Mouse (Mus musculus): ENCODE data around the gene Coro1b.

Gene Coro1b

DNA sequence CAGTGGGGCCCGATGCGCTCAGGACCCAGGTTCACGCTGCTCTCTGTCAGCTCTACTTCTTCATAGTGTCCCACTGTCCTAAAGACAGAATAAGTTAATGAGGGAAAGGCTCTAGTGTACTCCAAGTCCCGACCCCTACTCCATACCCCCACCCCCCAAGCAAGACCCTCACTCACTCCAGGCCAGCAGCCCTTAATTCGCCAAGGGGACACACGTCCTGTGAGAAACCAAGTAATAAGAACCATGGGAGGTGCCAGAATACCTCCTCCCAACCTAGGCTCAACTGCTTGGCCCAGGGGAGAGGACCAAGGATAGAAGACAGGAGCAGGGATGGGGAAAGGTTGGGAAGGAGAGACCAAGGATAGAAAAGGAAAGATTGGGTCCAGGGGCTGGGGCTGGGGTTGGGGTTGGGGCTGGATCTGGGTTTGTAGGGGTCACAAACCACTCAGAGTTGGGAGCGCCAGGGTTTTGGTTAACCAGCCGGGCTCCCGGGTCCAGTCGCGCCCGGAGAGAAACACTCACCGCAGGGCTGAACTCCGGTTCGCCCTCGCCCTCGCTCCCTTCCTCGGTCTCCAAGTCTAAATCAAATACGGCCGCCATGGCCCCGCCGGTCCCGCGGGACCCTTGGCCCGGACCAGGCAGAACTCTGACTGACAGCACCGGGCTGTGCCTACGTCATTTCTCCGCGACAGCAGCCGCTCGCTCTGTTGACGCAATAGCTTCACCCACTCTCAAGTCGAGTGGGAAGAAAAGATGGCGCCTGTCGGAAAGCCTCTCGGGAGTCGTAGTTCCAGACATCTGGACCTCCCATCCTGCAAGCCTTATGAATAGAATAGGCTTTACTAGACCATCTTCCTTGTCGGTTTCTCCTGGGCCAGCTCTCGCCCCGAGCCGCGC lies 14.5 kb downstream of the Coro1b start, which contains the start of gene Rps6kb2:
Rps6kb2 (minus strand) TSS at position 709 of the 897 bp plus-strand sequence.
- DNase-seq: peak; percentile 96

DNA sequence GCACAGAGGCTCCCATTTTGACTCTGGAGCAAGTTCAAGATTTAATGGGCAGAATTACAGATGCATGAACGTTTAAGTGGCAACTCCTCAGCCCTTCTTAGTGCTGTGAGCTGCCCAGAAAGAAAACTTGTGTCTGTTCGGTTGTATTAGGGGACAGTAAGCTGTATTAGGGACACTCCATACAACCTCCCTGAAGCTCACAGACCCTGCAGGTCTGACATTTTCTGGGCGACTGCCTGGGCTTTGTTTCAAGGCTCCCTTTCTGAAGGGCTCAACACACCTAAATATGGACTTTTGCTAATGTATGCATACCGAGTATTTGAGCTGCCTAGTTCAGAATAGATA lies 15.1 kb downstream of the Coro1b start:
- no peak for DNase-seq

DNA sequence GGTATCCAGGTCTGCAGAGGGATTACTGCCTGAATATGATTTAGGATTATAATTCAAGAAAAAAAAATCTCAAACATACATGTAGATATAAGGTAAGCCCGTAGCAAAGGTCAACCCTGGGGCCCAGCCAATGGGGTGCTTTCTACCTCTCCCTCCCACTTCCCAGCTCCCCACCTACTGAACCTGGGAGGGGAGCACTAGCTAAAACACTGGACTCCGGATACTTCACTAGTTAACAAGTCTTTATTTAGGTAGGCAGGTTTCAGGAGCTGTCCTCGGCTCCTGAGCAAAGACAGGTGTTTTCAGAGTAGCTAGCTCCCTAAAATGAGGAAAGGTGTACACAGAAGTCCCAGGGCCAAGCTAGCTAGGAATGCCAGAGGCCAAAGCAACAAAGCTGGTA lies 15.7 kb downstream of the Coro1b start:
- peak; percentile 50 for DNase-seq

DNA sequence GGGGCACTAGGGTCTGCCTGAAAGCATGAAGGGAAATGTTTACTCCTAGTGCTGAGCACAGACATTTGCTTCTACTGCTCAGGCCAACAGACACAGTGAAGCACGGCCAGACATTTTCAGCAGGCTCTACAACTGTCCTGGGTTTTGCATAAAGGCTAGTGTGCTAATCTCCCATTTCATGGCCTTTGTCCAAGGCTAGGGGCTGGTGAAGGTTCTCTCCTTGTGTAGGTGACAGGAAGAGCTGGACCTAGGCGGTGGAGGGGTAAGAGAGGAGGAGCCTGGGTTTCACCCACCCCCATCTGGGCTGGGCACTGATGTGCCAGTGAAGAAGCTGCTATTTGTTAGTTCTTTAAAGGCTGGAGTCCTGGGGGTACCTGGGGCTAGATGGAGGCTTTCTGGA lies 16.3 kb downstream of the Coro1b start:
- DNase-seq: peak; percentile 50

DNA sequence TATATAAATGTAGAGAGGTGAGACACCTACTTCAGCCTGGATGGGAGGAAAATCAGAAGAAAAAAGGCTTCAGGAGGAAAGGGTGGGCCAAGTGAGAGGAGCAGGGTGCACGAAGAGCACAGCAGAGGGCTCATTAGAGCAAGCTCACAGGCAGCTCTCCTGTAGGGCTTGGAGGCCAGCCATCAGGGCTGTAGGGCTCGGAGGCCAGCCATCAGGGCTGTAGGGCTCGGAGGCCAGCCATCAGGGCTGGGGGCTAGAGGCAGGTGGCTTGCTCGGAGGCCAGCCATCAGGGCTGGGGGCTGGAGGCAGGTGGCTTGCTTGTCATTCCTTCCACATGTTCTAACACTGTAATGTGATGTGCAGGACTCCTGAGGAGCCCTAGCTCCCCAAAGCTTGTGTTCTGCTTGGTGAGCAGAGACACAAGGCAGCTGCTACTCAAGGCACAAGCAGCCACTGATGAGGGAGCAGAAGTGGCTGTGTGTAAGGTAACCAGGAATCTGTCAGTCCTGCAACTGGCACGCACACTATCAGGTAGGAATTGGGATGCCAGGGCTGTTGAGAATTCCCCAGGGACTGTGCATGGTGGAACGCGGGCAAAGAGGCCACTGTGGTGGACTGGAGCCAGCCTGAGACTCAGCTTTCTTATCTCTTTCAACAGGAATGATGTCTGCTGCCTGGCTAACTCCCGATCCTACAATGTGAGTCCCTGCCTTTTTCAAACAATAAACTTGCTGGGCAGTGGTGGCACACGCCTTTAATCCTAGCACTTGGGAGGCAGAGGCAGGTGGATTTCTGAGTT lies 18.5 kb downstream of the Coro1b start:
- DNase-seq: peak; percentile 39

DNA sequence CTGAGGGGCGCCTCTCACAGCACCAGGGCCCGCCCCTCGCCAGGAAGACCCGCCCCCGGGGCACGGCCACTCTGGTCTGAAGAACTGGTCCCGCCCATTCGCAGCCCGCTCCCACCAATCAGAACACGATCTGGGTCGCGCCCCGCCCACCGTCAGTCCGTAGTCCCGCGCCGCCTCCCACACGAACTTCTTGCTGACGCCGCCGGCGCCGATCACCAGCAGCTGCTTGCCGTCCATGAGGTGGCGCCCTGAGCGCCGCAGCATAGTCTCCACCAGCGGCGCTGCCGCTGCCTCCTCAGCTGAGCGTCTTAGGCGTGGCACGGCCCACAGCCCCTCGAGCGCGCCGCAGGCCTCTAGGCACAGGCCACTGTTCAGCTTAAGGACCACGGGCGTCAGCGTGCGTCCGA lies 21.0 kb downstream of the Coro1b start:
- DNase-seq: peak; percentile 99

DNA sequence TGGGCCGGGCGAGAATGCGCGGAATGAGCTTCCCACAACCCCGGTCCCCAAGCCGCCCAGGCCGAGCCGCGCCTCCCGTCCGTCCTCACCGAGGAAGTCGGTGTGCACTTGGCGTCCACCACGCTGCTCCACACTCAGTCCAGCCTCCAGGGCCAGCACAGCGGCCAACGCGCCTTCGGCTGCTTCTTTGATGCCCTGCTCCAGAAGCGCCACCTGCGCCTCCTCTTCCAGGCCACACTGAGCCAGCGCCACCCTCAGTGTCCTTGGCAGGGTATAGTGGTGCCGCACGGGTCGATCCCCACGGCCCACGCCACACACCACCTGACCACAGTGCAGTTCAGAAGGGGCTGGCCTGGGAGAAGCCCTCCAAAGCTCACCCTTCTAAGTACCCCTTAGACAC lies 21.4 kb downstream of the Coro1b start:
- DNase-seq: peak; percentile 76

DNA sequence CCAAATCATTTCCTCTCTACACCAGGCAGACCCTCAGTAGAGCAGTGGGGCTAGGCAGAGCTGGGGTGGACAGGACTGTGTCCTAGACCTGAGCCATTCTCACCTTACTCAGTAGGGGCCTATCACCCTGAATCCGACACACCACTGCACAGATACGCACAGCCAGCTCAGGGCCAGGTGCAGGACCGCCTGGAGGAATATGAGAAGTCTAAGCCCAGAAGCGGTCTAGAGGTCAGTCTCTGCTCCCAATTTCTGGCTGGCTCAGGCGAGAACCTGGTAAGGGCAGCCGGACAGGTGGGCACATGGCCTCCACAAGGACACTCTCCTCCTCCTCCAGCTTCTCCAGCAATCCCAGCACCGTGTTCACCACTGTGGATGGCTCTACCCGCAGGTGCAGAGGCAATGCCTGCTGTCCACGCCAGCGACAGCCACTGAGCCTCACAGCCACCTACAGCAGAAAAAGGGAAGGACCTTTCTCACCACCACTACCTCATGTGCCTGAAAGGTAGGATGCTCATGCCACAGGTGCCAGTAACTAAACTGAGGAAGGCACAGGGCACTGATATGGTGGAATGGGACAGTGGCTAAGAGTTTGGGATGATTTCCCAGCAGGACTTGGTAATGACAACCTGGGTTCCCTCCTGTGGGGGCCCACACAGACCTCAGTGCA lies 22.4 kb downstream of the Coro1b start:
- DNase-seq: peak; percentile 50

DNA sequence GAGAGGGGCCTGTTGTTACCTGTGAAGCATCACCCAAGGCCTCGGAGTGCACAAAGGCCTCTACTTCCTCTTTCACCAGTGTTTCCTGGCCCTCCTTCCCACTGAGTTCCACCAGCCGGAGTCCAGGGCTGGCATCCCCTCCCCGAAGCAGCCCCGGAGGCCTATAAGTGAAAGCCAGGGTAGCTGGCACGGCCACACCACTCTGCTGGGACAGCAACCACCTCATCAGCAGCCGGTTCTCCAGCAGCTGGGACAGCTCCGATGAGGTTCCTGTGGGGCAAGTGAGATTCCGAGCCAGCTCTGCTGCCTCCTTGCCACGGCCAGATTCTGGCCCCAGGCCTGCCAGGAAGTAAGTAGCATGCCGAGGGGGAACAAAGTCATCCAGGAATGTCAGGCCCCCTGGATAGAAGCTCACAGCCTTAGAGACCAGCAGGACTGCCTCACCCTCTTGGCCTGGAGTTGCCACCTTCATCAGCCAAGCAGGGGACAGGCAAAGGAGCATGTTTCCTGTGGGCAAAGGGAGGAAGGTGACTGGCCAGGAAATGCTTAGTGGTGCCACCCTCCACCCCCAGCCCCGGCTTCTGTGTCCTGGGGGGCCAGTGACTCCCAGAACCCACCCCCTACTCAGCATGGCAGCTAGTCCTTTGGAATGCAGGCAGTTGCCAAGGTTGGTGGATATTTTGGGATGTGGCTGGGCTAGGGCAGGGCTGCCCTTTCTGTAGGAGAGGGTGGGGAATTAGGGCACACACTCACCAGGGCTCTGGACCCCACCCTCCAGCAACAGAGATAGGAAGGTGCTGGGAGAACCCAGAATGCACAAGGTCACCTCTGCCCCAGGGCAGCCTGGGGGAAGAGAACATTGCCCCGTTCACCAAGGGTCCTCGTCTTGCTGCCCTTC lies 23.2 kb downstream of the Coro1b start:
- DNase-seq: peak; percentile 49

DNA sequence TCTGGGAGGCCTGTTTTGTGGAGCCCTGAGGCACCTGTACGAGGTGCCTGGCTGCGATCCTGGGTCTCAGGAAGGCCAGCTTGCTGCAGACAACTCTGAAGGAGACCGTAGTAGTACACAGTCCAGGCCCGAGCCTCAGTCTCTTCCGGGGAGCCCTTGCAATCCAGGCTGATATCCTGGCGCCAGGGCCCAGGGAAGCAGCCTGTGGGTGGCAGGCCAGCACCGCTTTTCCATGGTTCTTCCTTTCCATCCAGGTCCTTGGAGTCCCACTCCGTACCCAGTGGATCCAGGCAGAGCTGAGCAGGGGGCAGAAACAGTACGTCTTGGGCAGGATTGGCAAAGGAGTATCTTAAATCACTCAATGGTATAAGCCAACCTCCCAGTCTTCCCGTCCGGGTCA lies 24.5 kb downstream of the Coro1b start:
- no peak for DNase-seq

DNA sequence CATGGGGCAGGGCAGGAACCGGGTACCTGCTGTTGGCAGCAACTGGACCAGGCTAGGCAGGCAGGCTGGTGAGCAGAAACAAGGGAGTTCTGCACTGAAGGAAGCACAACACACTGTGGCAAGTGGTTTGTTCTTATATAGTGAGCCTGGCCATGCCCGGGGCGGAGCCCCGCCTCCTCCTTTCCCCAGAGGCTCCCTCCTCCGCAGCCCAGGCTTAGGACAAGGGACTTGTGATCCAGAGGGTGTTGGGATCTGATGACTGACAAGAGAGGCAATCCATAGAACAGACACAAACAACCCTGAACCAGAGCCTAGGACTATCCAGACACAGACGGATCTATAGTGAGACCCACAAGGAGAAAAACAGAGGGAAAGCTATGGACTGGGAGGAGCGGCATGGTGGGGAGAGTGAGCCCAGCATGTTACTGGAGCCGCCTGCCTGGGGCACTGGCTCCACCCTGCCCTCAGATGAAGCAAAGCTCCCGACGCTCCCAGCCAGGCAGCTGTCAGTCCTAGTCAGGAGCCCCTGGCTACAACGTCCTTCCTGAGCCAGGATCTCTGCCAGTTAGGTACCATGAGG lies 27.0 kb downstream of the Coro1b start, which contains the start of gene Carns1:
Carns1 (minus strand) TSS at position 112 of the 580 bp plus-strand sequence.
- no peak for DNase-seq

DNA sequence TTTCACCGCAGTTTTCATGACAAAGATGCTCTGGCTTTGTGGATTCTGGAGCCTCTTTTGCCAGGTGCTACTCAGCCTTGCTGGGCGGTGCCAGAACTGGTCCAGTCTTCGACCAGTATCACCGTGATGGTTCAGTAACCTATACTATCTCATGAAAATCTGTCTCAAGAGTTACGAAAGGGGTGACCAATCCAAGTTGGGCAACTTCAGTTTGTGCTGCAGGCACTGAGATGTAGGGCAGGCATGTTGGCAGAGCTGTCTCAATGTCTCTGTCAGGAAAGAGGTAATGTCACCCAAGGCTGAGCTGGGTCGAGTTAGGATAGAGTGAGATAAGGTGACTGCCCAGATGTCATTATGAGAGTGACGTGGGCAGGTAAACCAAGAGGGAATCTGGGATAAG lies 32.0 kb downstream of the Coro1b start:
- no peak for DNase-seq

DNA sequence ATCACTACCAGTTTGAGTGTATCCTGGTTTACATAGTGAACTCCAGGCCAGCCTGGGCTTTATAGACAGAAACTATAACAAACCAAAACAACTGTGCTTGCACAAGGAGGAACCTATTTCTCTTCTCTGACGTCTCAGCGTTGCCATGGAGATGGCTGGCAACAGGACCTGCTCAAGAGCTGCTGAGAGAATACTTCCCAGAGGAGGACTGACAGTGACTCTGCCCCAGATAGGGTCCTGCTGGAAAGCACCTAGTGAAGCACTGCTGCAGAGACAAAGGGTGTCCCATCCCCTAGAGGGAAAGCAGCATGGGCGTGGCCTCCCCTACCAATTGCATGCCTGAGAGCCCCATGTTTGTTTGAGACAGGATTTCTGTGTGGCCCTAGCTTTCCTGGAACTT lies 33.5 kb downstream of the Coro1b start:
- no peak for DNase-seq

DNA sequence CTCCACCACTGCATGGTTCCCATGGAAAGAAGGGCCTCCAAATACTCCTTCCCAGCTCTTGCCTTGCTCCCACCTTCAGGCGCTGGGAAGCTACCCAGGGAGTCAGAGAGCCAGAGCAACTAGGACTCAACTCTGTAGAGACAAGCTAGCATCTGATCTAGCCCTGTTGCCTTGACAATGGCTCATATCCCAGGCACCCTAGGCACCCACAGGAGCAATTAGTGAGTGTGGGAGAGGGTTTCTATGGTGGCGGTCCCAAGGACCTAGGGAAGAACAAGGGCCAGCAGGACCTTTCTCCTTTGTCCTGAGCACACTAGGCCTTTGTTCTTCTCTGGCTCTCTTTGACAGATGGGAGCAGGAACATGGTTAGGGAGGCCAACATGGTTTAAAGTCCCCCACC lies 35.3 kb downstream of the Coro1b start:
- no peak for DNase-seq

DNA sequence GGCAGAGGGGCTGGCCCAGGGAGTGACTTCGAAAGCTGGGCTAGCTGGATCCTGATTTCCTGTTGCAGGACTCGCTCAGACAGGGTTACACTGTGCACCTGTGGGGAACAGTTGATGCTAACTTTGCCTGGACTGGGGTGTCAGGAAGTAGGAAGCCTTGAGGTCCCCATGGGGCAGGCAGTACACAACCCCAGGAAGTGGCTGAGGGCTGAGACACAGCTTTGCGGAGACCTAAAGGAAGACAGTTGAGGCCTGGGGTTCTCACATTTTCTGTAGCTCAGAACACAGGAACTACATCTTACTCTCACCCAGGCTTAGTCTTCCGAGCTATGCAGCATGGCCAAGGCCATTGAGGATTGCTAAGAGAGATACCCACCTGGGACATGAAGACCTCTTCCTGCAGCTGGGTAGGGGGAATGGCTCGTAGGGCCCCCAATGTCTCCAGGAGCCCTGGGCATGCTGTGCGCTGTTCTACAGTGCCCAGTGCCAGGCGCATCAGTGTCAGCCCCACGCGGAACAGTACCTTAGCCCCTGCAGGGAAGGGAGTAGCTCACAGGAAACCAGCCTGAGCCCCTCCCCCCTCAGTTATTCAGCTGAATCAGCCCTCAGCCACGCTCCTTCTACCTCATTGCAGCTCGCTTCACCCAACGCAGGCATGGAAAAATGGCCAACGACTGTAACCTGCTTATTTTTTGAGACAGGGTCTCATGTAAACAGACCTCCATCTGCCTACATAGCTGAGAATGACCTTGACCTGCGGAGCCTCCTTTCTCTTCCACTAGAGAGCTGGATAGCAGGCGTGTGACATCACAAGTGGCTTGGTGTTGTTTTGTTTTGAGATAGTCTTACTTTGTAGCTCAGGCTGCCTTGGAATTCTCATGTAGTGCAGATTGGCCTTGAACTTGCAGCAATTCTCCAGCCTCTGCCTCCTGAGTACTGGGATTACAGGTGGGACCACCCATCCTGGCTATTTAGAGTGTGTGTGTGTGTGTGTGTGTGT lies 36.9 kb downstream of the Coro1b start:
- no peak for DNase-seq

DNA sequence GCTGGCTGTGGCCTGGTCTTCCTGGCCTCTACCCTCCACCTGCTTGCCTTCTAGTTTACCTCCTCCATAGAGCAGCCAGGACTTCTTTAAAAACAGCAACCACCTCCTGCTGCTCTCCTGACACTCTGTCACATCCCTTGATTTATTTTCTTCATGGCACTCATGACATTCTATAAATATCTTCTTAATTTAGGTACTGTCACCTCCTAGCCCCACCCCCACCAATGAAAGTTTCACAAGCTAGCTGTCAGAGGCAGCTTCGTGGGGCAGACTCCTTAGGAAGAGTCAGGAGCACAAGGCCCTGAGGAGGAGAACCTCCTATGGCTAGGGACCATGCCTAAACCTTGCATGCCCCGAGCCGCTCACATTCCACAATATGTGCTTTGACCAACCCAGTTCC lies 38.9 kb downstream of the Coro1b start:
- no peak for DNase-seq

DNA sequence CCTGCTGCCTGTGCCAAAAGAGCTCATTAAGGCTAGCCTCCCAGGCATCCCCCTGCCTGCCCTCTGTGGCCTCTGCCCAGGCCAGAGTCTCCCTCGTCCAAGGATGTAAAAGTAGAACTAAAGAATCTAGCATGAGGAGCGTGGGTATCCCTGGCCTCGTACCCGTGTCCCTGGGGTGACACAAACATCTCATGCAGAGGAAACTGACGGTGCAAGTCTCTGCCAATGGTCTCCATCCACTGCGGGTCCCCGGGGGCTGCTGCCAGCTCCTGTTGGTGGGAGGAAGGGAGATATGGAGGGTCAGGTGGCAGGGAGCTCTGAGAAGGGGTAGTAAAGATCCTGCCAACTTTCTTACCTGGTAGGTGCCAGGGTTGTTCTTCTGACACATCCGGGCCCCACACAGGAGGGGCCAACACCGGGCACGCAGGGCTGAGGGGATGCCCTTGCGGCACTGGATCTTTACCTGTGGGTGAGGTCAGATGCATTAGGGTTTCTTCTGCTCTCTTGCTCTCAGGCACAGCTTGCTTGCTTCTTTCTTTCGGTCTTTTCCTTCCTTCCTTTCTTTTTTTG lies 40.7 kb downstream of the Coro1b start:
- peak; percentile 46 for DNase-seq

DNA sequence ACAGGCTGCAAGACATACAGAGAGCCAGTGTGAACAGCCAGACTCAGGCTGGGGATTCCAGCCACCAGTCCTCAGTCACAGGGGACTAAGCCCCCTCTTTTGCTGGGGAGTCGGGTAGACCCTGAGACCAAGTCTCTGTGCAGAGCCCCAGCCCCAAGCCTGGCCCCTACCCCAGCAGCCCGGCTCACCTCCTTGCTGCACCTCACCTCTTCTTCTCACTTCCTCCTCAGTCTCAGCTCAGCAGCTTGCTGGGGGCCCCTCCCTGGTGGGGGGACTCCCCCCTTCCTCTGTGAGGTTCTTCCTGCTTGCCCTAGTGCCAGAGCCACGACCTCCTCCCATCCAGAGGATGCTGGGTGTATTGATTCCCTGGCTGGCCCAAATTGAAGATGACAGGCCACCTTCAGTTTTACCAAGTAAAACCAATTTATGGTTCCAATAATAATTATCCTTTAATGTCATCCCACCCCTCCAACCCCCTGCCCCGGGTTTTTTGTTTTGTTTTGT lies 42.5 kb downstream of the Coro1b start, which contains the start of gene Tbc1d10c:
Tbc1d10c (minus strand) TSS at position 454 of the 504 bp plus-strand sequence.
- DNase-seq: peak; percentile 68

DNA sequence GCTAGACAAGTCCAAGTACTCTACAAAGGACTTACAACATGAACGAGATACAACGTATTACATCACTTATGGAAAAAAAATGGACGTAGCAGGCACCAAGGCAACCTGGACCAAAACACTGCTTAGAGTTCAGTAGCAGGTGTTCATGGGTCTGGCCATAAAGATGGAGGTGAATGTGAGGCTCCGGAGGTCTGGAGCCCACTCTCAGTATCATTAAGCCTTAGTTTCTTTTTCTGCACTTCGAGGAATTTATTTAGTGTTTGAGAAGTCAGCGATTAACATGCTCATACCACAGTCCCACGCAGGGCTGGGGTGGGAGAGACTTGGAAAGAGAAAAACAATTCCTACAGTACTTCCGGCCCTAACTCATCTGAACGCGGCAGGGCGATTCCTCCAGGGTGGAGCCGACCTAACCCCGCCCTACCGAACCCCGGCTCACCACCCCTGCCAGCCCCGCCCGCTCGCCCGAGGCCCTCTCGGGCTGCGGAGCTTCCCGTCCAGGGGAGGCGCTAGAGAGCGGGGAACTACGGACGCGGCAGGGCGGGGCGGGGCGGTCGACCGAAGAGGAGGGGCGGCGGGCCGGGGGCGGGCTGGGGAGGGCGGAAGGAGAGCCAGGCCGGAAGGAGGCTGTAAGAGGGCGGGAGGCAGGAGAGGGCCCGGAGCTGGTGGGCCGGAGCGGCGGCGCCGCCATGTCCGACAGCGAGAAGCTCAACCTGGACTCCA lies 43.3 kb downstream of the Coro1b start, which contains the start of gene Ppp1ca:
Ppp1ca (plus strand) TSS at position 538 of the 723 bp plus-strand sequence.
- peak; percentile 90 for DNase-seq
